Mouse (Mus musculus) T-helper 2 cell (primary cell): ENCODE measurements at regions not wholly inside any gene's neighbourhood (a gene's known extent, or its start where the extent isn't known, plus 50 kb on each side); places are given as distances from the start of the nearest gene placed in this dataset.

Experiments
- in situ Hi-C: fragments of 300-600 bp; cut with MboI, MseI; formaldehyde crosslinking; loops from one replicate; pipeline ENCODE4 v1.15.1; 2025; ENCODE audit warnings: high pct_unique_total_duplicates

DNA sequence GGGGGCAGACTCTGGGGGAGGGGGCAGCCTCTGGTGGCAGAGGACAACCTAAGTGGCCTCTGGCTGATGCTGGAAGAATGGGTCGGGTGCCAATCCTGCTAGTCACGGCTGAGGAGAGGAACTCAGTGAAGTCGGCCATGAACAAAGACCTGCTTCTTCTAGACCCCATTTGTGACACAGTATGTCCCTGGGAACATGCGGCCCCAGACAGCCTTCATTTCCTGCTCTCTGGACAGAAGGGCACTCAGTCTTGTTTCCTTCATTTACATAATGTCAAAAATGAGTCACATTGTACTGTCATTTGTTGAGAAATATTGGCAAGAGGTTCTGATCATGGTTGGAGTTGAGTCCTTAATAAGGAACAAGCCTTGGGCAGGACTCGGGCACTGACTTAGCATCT is 116.5 kb upstream of the Hes1 start:
- in situ Hi-C loops, result no loop called here

GRCm38 (mm10) chr16:29950136-29950535 is 114.0 kb upstream of the Hes1 start:
- in situ Hi-C loops, result no loop called here

DNA sequence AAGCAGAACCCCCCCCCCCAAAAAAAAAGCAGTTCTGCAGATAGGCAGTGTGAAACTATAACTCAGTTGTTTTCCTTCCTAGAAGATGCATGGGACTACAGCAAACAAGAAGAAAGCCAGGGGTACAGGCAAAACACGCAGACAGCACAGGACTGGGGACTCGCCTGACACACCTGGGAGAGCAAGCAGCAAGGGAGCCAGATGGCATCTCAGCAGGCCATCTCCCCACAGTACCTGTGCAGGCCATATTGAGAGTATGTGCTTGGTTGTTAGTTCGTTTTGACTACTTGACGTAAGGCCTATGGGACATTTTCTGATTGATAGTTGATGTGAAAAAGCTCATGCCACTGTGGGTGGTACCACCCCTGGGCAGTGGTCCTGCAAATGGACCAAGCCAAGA is 113.4 kb upstream of the Hes1 start:
- in situ Hi-C loops, result no loop called here

DNA sequence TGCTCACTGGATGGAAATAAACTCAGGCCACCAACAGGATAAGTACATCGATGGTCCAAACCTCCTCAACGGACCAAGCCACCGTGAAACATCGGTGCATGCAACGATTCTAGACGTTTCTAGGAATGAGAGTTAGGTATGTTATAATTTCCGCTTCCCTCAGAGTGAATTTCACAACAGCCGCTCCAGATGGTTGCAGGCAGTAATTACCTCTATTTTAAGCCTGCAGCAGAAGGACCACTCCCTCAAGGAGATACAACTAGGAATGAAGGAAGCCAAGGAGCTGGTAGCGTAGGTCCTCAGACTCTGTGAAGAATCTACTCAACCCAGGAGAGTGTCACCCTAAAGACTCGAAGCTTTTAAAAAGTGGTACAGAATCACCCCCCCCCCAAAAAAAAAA is 109.5 kb upstream of the Hes1 start:
- in situ Hi-C loops, result no loop called here

GRCm38 (mm10) chr16:29956904-29957303 is 107.3 kb upstream of the Hes1 start:
- in situ Hi-C loops, result no loop called here

DNA sequence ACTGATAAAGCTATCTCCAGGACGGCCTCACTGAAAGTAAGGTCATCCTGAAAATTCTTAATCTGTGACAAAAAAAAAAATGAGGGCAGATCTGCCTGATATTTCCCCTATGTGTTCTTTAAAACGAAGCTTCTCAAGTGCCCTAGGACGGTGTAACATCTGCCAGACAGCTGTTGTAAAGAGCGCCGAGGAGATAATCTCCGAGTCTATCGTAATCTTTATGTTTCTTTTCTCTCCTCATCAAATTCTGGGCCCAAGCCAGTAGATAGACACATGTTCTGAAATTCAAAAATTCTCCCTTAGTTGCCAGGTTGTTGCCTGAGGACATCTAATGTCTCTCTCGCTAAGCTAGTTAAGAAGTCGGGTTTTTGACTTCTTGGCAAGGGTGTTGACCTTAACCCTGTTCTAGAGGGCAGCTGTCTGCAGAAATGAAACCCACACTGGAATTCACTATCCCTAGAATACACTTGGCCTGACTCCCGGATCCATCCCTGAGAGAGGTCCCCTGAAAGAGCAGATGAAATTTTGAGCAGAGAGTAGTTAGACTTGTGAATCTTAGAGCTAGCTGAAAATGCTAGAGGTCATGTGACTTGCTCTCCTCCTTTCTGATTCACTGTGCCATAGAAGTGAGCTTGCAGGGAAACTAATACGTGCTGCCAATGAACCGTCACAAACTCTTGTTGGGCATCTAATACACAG is 104.1 kb upstream of the Hes1 start:
- in situ Hi-C loops, result no loop called here

DNA sequence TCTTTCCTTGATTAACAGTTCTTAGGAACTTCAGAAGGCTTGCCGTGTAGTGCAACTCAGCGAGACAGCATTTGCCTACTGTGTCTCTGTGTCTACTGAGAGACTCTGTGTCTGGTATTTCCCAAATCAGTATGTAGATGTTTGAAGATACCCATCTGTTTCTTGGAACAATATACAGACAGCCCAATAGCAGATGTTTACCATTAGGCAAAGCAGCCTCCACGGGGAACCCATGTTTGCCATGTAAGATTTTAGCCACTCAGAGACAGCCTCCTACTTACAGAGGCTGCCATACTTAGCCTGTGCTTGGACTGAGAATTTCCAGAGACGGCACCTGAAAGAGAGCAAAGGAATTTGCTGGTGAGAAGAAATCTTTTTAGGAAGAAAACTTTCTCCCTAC is 100.9 kb upstream of the Hes1 start:
- in situ Hi-C loops, result no loop called here

GRCm38 (mm10) chr16:29964563-29964962 is 99.6 kb upstream of the Hes1 start:
- in situ Hi-C loops, result no loop called here

- in situ Hi-C loops, result no loop called here
Measured at GRCm38 (mm10) chr16:29968743-29969142, 95.4 kb upstream of the Hes1 start.

DNA sequence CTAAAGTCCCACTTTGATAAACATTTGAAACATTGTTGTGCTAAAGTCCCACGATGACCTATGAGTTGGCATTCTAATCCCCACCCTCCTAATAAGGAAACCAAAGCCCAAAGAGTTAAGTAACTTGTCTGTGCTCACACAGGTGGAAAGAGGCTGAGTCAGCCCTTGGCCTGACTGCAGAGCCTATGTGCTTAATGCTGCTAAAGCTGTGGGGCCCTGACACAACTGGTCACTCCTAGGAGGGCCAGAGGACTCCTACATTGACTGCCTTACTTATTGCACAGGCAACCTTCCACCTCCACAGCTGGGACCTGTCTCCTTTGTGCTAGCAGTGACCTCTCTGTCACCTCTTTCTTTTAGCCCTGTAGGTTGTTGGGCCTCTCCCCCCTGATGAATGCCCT is 91.4 kb upstream of the Hes1 start:
- in situ Hi-C loops, result no loop called here

DNA sequence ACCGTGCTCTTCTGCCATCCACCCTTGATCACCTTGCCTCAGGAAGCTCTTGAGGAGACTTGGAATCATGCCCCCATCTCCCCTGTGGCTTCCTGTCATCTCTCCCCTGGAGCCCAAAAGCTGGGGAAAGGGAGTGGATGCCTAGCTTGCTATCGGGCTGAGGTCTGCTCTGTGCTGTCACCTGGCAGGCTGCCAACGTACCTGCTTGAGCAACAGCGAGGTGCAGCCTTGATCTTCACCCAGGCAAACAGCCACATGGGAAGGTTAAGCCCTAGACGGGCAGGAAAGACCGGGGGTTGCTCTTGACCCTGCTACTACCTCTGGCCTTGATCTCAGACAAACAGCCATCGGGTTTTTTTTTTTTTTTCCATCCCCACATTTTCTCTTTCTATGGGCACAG is 90.9 kb upstream of the Hes1 start:
- in situ Hi-C loops, result no loop called here

DNA sequence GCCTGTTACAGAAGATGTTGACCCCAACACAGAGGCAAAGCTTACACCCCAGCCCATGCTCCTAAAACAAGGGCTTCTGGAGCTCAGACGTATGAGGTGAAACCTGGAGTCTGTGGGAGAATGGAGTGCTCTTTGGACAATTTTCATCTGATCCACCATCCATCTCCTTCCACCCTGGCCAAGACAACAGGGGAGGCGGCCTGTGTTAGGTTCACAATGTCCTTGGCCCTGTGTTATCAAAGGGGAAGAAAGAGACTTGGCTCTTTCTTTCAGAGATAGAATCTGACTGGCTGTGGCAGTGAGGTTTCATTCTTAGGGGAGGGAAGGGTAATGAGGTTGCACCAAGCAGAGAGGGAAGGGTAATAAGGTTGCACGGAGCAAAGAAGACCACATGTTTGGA is 88.4 kb upstream of the Hes1 start:
- in situ Hi-C loops, result no loop called here

- in situ Hi-C loops, result no loop called here
Measured at GRCm38 (mm10) chr16:29977011-29977410, 87.2 kb upstream of the Hes1 start.

DNA sequence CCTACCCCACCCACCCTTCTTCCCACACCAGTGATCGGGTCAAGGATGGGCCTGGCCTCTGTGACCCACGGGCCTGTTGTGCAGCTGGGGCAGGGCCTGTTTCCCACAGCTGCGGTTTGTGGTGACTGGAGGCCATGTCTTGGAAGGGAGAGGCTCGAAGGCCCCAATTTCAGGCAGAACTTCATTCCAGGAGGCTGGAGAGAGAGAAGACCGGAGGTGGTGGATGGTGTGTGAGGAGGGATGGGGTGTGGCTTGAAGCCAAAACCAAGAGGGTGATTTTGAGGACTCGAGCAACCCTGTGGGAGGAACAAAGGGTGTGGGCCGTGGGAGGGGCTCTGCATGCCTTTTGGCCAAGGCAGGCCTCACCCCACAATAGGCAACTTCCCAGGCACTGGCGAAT is 86.5 kb upstream of the Hes1 start:
- in situ Hi-C loops, result no loop called here

- in situ Hi-C loops, result no loop called here
Measured at GRCm38 (mm10) chr16:29979066-29979465, 85.1 kb upstream of the Hes1 start.

GRCm38 (mm10) chr16:29981543-29981942 is 82.6 kb upstream of the Hes1 start:
- in situ Hi-C loops, result no loop called here

- in situ Hi-C loops, result no loop called here
Measured at GRCm38 (mm10) chr16:29982224-29982785, 81.9 kb upstream of the Hes1 start.

DNA sequence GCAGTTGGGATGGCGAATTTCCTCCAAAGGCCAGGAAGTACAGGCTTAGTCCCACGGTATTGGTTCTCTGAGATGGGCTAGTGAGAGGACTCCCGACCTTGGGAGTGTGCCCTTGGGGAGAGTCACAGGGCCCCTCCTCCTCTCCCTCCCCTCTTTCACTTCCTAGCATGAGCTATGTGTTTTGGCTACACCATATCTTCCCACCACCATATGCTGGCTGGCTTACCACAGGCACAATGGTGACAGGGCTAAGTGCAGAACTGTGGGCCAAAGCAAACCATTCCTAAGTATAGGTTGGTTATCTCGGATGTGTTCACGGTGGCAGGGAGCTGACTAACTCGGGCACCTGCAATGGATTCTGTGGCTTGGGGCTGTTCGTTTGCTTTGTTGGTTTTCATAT is 81.0 kb upstream of the Hes1 start:
- in situ Hi-C loops, result no loop called here

GRCm38 (mm10) chr16:29985126-29985931 is 78.9 kb upstream of the Hes1 start:
- in situ Hi-C loops, result no loop called here

DNA sequence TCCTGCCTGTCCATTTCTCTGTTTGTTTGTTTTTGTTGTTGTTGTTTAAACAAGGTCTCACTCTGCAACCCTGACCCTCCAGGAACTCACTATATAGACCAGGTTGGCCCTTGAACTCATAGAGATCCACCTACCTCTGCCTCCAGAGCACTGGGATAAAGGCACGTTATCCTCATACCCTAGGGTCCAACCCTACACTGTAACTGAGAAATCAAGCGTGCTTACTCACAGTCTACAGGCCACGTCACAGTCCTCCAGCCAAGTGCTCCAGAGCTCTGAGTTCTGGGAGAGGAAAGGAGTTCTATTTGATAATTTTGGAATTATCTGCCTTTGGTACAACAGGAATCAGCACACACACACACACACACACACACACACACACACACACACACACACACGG is 76.6 kb upstream of the Hes1 start:
- in situ Hi-C loops, result no loop called here

- in situ Hi-C loops, result no loop called here
Measured at GRCm38 (mm10) chr16:29987999-29988398, 76.2 kb upstream of the Hes1 start.

DNA sequence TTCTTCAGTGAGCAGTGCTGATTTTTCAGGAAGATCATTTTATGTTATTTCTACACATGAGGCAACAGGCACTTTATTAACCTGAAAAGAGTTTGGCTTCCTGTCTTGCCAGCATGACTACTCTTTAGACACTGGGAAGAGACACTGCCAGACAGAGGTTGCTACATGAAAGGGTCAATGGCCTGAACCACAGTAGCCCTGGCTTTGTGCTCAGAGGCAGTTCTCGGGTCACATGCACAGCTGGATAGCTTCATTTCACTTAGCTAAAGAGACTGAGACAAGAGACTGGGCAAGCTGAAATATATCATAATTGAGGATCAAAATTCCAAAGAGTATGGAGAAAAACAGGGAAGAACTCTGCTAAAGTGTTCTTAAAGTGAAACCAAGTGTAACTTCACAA is 74.9 kb upstream of the Hes1 start:
- in situ Hi-C loops, result no loop called here

DNA sequence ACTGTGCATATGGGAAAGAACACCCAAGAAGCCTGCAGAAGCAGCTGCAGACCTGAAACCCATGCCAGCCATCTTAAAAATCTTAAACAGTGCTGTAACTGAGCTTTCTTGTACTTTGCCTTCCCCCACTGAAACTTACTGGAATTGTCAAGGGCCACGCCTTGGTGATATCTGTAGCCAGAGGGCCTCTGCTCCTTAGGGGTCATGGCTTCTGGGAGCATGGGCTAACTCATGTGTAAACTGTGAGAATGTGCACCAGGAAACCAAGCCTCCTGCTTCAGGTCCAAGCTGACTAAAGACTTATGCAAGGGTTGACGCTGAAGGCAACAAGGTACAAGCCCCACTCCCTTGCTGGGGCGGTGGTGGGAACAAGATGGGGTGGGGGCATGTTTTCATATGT is 73.8 kb upstream of the Hes1 start:
- in situ Hi-C loops, result no loop called here
